Mouse (Mus musculus) heart, postnatal 14 days (tissue): ENCODE data around the gene Nipal3. TPM values are rescaled to one million over a fixed set of nuclear protein-coding genes. Genes with fewer than 3 reads are reported as not detected.

Experiments
- DNase-seq, 2 experiments: peaks; one replicate each; pipeline ENCODE4 v3.0.0; 2021 to 2022
- intact Hi-C: fragments of 180-260 bp; cut with DNase I; formaldehyde crosslinking; loops from one replicate; pipeline ENCODE4 v1.15.1; 2025
- microRNA-seq, 2 experiments: library from miRNA; unstranded; fragments of <30 nt; microRNA quantifications; one replicate each; pipeline ENCODE4 v1.2.0; 2021 to 2022
- total RNA-seq, 2 experiments: library from RNA; stranded (reverse); gene quantifications; 2 replicates each; pipeline ENCODE4 v1.2.3; 2021

Nipal3 gene
- total RNA-seq, 2 experiments from 2014 or later: 29.3 to 34.0 TPM

DNA sequence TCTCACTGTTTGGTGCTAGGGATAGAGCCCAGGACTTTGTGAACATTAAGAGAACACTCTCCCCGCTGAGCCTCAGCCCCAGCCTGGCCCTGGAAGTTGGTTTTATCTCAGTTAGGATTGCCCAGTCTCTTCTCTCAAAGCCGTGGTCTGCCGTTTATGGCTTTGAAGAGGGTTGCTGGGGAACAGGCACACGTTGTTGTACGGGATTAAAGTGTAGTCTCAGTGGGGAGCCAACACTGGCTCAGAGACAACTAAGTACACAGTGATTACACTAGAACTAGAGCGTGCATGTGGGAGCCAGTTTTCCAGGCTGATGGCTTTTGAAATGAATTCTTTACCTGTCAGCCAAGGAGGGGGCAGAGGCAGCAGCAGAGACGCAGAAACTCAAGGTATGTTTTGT, 93.0 kb downstream of the Nipal3 start:
- DNase-seq: no peak
- intact Hi-C loops: no loop called here

DNA sequence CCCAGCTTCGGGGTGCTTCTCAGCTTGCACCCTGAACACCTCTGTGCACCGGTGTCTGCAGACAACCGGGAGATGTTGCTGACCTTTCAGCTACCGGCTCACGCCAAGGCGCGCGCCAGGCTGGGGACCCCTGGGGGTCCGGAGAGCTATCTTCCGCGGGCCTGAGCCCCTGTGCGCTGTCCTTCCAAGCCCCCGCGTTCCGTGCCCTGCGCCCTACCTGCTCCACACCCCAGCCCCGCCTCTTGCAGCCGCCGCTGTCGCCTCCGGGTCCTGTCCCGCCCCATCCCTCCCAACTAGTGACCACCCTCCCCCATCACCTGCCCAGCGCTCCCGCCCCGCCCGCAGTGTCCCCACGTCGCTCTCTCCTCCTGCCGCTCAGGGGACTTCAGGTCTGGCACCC, 96.8 kb downstream of the Nipal3 start, which contains the start of gene Ncmap:
Gene Ncmap, minus strand, starts transcription at position 237 of the 400 bp plus-strand sequence.
- no peak for DNase-seq
- intact Hi-C loops: no loop called here

DNA sequence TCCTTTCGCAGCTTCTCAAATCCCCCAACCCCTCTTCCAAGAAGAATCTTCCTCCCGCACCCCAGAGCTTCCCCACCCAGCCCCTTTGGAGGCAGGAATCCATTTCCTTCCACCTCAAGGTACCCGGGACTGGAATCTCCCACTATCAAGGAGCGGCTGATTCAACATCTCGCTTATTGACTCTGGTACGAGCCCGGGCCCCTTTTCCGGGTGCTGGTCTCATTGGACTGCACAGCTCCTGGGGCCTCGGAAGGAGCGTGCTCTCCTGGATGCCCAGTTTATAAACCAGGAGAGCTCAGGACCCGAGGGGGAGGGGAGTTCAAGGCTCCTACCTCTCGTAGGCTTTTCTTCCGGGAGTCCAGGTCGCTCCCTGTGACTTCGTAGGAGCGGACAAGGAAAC, 97.3 kb downstream of the Nipal3 start:
- intact Hi-C loops: no loop called here
- no peak for DNase-seq

DNA sequence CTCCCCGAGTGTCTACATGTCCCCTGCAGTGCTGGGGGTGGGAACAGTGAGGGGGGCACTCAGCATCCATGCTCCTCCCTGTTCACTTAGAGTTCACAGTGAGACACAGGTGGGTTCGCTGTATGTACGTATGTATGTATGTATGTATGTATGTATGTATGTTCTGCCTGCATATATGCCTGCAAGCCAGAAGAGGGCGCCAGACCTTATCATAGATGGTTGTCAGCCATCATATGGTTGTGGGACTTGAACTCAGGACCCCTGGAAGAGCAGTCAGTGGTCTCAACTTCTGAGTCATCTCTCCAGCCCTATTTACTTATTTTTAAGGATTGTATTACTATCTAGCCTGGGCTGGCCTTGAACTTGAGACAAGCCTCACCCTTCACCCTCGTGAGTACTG, 98.5 kb downstream of the Nipal3 start:
- intact Hi-C loops: no loop called here
- no peak for DNase-seq

Small RNA genes within 50 kb of the gene (microRNA-seq; reads per million reads assigned to microRNA genes)
- gene Gm25317 (0 reads per million in 2 experiments), gene Mir700 (474 to 525 reads per million in 2 experiments)

Other genes starting within 250 kb of the Nipal3 start
- gene Clic4, start 222.2 kb downstream of the Nipal3 start, total RNA-seq: 100 to 1,000 TPM; 251 to 264 TPM
- gene Srrm1, start 141.7 kb downstream of the Nipal3 start, total RNA-seq: 10 to 100 TPM; 74.7 to 82.1 TPM
- gene Ncmap, start 96.8 kb downstream of the Nipal3 start, total RNA-seq: under 1 TPM in 1 of 2 experiments, not detected in 1; 0.60 TPM
- 10 to 100 TPM; 11.2 to 14.4 TPM for gene Rcan3, start 61.2 kb downstream of the Nipal3 start, total RNA-seq
- gene Stpg1, start 248 bp downstream of the Nipal3 start, total RNA-seq: under 1 TPM in 1 of 2 experiments, not detected in 1; 0.39 TPM
- not detected for gene Grhl3, start 78.6 kb upstream of the Nipal3 start, total RNA-seq
- gene Ifnlr1, start 191.2 kb upstream of the Nipal3 start, total RNA-seq: 1 to 10 TPM; 2.5 to 2.9 TPM
- gene Il22ra1, start 233.1 kb upstream of the Nipal3 start, total RNA-seq: under 1 TPM; 0.44 to 0.53 TPM